Mouse (Mus musculus) C2C12 (cell line): ENCODE results near the gene Pkn1.

Source experiments
- CEBPB ChIP-seq: IDR thresholded peaks from one replicate; pipeline ENCODE4 v1.6.1; 2011; ENCODE audit warnings: low read depth, mild to moderate bottlenecking, control low read depth, moderate library complexity
- CTCF ChIP-seq: IDR thresholded peaks from one replicate; pipeline ENCODE4 v1.5.1; 2011; ENCODE audit not compliant: control insufficient read depth, insufficient read depth, insufficient read length
- MAX ChIP-seq: IDR thresholded peaks from one replicate; pipeline ENCODE4 v1.6.1; 2011; ENCODE audit warnings: mild to moderate bottlenecking, control low read depth
- MYOG ChIP-seq: IDR thresholded peaks from one replicate; pipeline ENCODE4 v1.6.1; 2011; ENCODE audit not compliant: control insufficient read depth, insufficient read length; ENCODE audit errors: extremely low read depth
- USF1 ChIP-seq: IDR thresholded peaks from one replicate; pipeline ENCODE4 v1.6.1; 2011; ENCODE audit warnings: low read depth, mild to moderate bottlenecking, control low read depth, moderate library complexity

GRCm38 (mm10) chr8:83679866-83680265, 19.1 kb downstream of the Pkn1 start:
- no peak for TF ChIP-seq USF1
- no peak for TF ChIP-seq MYOG
- no peak for TF ChIP-seq CTCF
- TF ChIP-seq MAX = no peak
- no peak for TF ChIP-seq CEBPB
